Mouse (Mus musculus) monocyte, adult 5-6 weeks (primary cell): Measurements from ENCODE around the gene Slc35e3. TPM values are rescaled to one million over a fixed set of nuclear protein-coding genes. Genes with fewer than 3 reads are reported as not detected.

Experiments used
- ATAC-seq: fragments of 153-309, 156-312 bp; replicated peaks from 2 replicates; pipeline ENCODE4 v1.8.0; 2017; ENCODE audit warnings: mild to moderate bottlenecking; ENCODE audit not compliant: low TSS enrichment, insufficient number of reproducible peaks, severe bottlenecking, poor library complexity, low FRiP score
- total RNA-seq: library from RNA; stranded (forward); fragments of 200-1000, 200-491, 200-594 nt; gene quantifications from 3 replicates; pipeline ENCODE4 v1.2.3, GENCODE M21; 2017

Slc35e3 gene
- 18.0 to 20.6 TPM (median 20.0 TPM) in 3 replicates for total RNA-seq

DNA sequence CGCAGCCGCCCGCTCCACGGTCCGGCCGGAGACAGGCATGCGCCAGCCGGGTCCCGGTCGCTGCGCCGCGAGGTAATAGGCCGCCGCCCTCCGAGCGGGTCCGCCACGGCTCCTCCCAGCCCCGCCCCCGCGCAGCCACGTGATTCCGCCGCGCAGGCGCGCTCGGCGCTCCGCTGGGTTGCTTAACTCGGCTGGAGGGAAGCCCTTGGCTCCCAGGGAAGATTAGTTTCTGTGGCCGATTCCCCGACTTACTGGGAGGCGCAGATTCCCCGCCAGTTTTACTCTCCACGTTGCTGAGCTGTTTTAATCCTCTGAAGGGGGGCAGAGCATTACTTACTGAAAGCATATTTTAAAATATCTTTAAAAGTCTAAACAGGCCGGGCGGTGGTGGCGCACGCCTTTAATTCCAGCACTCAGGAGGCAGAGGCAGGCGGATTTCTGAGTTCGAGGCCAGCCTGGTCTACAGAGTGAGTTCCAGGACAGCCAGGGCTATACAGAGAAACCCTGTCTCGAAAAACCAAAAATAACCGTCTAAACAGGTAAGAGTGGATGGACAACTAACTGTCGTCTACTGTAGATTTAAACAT lies at the start of gene Slc35e3:
TSS of gene Slc35e3 (minus strand) at position 69 of the 587 bp plus-strand sequence.
- peak; percentile 60 for ATAC-seq

DNA sequence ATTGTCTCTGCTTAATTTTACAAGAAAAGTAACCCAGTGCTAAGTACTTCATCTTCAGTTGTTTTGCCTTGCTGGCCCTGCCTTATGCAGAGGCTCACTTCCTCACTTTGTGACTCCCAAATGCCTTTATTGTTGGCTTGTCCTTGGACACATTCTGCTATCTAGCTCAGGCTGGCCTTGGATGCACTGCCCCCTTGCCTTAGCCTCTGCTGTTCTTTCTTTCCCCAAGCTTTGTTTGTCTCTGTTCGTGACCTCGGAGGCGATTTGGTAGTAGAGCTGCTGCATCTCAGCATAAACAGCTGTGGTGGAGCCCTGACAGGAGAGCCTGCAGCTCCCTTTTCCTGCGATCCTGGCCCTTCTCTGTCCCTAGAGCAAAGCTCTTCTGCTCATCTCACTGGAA lies 49.0 kb upstream of the Slc35e3 start:
- ATAC-seq: no peak

DNA sequence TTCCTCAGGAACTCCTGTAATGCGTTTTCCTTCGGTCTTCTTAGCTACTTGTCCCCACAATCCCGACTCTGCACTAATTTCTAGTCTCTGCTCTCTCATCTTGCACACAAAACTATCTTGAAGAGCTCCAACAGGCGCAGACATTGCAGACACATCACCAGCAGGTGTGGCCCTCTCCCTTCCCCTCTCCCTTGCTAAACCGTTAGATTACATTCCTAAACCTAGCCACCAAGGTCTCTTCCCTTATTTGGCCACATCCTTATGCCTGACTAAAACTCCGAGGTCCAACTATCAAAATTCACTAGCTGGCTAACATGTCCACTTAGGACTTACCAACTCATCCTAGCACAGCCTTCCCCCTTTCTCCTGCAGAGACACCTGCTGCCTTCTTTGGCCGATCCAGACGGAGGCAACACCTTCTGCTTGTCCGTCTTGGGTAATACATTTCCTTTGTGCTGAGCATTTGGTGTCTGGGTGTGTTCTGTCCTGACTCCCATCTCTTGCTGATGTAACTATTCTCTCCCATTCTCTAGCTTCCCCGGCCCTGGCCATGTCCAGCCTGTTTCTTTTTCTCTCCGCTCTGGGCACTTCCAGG lies 47.4 kb upstream of the Slc35e3 start:
- ATAC-seq: no peak

DNA sequence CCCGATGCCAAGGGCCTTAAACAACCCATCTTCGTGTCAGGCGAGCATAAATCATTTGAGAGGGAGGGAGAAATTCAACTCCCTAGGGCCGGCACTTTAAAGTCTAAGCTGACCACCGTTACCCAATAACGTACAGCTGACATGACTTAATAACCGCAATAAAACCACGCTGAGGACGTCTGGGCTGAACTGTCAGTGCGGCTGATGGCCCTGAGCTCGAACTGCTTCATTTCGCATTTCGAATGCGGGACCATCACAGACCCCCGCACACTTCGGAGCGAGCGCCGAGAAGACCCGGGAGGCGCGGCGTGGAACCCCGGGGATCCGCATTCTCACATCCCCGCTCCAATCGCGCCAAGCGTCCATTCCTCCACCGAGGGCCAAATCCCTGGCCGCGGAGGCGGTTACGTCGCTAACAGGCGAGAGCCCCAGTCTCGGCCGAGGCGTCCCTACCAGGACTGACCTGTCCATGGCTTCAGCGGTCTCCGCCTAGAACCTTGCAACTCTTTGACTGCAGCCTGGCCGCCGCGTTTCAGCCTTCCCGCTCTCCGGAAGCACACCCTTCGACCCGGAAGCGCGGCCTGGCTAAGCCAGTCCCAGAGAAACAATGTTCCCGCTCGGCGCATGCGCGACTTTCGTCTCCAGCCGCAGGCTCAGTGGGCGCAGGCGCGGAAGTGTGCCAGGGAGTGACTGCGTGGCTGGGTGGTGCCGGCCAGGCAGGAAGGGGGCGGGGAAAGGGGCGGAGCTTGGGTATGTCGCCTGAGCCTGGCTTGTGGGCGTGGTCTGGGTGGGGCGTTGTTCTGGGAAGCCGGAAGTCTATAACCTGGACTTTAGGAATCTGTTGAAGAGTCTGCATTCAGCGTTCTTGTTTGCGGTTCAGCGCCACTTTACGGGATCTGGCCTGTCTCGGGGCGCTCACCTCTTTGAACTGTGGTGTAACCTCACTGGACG lies 46.3 kb upstream of the Slc35e3 start, which contains the start of gene Nup107:
TSS of gene Nup107 (minus strand) at position 565 of the 951 bp plus-strand sequence.
- peak; percentile 89 for ATAC-seq

DNA sequence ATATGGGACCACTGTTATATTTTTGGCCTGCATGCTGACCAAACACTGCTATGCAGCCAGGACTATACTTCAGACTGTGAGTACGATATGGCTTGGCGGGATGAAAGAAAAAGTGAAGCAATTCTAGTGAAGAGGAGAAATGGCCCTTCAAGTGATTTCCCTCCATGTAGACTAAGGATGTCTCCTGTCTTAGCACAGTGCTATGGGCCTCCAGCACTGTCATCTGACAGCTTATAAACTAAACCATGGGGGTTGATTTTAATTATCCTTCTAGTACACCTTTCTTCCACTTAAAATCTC lies 45.0 kb upstream of the Slc35e3 start:
- no peak for ATAC-seq

DNA sequence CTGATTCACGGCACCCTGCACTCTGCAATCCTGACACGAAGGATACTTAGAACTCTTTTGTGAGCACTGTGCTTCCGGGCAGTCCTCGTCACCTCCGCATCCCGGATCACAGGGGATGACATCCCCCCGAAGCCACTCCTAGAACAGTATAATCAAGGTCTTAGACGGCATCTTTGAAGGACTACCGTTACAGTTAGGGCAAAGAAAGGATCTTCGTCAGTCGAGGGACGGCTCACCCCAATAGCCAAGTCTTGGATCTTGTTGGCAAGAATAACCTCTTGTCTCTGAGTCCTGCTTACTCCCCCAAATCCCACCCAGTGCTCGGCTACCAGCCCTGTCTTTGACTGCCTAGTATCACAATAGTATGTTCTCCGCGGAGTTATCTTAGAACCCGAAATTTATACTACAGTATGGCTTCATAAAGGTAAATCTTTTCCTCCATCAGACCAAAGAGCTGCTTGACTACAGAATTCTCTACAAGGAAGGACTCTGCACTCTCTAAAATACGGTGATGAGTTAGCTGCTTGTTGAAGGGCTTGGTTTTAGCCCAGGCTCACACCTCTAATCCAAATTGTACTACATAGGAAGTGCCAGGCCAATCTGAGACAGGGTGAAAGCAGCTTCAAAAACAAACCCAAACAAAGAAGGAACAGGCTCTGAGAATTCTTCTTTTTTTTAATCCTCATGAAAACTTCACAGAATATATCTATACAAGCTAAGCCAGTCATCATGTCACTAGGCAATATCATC lies 44.4 kb upstream of the Slc35e3 start:
- ATAC-seq: no peak

DNA sequence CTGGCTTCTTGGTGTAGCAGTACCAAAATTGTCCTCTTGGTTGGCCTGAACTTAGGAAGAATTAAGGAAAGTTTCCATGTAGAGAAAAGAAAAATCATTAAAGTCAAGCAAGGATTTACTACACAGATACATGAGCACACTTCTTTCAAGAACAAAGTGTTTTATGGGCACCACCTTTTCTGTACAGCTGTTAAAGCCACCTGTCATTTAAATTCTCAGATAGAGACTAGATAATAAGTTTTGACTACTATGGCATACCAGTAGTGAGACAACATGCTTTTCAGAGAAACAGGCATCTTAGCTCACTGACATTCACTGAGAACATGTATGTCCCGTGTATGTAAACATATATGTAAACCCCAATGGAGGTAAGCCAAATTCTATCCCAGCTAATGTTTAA lies 43.8 kb upstream of the Slc35e3 start:
- ATAC-seq: no peak

DNA sequence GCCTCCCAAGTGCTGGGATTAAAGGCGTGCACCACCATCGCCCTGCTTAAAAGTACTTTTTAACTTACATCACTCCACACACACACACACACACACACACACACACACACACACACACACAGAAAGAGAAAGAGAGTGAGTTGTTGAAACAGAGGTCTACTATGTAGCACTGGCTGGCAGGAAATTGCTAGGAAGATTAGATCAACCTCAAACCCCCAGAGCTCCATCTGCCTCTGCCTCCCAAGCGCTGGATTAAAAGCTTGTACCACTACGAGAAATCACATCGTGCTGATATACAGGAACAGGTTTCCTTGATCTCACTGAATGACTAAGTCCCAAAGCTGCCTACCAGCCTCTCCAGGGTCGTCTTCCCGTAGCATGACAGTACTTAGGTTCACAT lies 38.5 kb upstream of the Slc35e3 start:
- ATAC-seq: no peak

DNA sequence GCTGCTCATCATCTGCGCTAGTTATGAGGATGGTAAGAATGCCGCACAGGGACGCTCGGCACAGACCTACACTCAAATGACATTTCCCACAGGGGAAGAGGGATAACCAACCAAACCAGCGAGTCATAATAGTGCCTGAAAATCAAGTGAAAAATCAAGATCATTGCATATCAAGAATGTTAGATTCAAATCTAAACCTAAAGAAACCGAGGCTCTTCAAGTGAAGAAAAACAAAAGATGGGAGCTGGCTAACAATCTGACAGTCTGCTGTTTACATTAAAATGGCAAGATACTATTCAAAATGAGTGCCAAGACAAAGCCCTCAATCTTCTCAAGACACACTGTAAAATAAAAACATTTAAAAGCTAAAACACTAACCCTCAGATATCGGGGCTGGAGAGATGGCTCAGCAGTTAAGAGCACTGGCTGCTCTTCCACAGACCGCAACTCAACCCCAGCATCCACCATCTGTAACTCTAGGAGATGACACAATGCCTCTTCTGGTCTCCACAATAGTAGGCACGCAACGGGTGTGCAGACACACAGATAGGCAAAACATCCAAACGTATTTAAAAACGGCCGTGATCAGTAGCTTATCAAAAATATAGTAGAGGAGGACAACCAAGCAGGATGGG lies 37.7 kb upstream of the Slc35e3 start:
- no peak for ATAC-seq

DNA sequence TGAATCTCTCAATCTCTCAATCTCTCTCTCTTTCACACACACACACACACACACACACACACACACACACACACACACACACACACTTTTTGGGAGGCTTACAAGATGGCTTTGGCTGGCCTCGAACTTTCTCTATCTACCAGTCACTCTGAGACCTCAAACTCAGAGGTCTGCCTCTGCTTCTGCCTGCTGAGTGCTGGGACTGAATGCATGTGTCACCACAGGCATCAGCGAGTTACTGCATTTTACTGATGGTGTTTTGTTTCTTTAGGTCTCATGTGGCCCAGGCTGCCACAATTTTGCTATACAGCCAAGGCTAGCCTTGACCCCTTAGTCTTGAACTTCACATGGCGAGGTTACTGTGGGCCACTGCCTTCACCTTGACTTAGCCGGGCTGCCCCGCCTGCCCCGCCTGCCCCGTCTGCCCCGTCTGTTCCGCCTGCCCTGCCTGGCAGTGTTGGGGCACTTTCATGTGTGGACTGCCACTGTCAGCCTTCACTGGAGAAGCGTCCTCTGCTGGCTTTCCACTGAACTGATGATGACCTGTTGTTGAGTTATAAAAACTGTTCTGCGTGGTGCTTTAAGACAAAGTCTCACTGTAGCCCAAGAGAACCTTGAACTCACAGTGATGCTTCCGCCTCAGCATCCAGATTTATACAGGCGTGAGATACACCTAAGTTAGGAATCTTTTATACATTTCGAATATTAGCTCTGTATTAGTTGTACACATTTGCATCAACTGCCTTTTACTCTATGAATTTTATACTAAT lies 36.5 kb upstream of the Slc35e3 start:
- ATAC-seq: no peak

DNA sequence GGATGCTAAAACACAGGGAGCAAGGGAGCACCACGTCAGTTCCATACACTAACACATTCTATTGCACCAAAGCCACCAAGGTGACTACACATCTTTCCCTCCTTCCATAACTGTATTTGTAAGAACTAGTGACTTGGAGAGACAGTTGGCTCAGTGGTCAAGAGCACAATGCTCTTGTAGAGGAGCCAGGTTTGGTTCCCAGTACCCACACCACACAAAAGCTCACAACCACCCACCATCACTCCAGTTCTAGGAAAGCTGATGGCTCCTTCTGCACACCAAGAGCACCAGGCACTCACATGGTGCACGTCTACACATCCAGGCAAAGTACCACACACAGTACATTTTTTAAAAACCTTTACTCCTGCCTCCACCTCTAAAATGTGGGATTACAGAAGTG lies 35.9 kb upstream of the Slc35e3 start:
- ATAC-seq: no peak

DNA sequence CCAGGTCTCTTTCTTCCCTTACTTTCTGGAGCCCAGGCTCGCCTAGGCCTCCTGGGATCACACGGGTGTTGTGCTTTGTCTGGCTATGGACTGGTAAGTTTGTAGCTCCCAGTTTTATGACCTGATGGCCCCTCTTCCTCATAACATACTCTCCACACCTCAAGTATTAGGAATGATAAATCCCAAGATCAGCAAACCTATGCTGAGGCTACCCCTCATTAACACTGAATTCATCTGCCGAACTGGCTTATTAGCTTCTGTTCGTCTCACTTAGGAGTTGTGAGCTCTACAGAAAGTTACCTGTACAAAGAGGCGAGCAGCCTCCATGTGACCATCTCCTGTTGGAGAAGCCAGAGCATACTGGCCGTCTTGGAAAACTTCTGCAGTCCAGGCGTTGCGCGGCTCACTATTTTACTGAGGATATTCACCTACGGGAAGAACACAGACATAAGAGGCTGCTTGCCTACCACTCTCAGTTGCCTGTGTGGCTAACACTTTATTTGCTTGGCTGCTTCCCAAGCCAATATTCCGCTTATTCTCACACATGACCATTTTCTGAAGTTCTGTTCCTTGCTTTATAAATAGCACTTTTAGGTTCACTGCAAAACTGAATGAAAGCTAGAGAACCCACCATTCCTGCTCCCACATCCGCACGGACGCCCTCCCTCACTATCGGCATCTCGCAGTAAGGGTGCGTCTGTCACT lies 35.0 kb upstream of the Slc35e3 start:
- ATAC-seq: no peak

DNA sequence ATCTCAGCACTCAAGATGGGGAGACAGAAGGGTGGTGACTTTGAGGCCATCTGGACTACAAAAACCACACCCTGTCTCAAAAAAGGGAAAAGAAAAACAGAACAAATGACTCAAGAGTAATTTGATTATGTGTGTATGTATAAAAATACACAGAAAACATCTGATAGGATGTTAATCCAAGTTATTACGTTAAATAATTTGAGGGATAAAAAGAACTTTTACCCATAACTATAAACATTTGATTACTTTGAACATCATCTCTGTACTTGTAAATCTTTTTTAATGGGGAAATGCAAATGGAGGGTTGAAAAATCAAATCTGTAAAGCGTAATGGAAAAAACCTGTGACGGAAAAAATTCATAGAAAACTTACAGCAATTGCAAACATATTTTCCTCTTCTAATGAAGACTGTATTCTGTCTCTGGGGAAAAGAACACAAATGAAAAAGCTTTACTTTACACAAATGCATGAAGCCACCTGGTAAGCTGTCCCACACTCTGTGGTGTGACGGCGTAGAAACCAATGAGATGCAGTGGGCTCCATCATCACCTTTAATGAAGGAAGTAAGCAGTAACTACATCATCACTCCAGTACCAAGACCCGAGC lies 34.2 kb upstream of the Slc35e3 start:
- no peak for ATAC-seq

DNA sequence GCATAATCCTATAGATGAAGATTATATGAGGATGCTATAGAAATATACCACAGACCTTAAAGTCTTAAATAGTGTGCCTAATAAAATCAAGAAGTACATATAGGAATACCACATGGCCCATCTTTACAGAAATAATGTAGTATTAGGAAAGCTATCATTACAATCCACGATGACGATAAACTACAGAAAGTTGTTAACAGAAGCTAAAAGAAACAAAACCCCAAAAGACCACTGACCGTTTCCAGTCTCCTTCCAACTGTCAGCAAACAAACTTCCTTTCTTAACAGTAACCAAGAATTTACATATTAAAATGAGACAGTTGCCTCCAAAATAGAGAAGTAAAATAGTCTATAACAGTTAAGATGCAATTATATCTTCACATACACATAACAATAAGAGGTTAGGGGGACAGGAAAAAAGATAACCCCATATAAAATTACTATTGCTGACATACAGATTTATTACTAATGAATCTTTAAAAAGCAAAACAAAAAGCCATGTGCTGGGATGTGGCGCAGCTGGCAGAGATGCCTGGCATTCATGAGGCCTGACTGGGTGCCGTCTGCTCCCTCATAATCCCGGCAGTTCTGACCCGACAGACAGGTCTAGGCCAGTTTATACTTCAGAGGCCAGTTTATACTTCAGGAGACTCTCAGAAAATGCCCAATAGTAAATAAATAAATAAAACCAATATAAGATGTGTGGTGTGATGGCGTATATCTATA lies 33.6 kb upstream of the Slc35e3 start:
- ATAC-seq: no peak

DNA sequence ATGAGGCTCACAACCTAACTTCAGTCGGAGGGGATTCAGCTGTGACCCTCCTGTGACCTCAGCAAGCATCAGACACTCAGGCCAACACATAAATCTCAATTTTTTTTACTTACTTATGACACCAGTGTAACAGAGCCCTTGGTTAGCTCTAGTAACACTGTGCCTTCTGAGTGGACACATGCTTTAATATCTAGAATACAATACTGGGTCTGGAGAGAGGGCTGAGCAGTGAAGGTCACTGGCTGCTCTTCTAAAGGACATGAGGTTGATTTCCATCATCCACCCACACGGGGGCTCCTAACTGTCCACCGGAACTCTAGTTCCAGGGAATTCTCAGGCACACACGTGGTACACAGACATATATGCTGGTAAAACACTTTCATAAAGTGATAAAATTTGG lies 32.8 kb upstream of the Slc35e3 start:
- ATAC-seq: no peak

DNA sequence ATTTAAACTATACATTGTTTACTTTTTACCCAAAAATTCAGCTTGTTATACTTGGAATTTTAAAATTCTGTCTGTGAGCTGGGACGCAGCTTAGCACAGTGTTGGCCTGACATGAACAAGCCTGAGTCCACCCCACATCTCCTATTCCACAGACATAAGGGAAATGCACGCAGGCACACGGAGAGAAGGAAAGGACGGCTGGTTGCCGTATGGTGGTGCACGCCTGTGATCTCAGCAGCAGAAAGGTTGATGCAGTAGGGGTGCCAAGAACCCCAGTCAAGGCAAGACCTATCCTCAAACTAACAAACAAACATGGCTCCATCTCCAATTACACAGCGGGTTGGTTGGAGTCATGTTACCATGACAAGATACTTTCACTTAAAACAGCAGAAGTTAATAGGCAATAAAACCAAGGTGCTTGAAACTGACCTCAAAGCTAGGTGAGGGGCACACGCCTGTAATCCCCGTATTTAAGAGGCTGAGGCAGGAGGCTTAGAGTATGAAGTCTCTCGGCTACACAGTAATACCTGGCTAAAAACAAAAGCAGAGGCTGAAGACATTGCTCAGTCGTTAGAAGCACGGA lies 32.3 kb upstream of the Slc35e3 start:
- ATAC-seq: no peak
